Comparison of ENCODE assay signal across 8 mouse cellular contexts in genomic region chr2:130577632-130578031, GRCm38 (mm10). TPM values are rescaled to one million over a fixed set of nuclear protein-coding genes. Genes with fewer than 3 reads are reported as not detected.
A peak's percentile ranks its signal among the peaks of the same experiment; 100 is the strongest.
DNase-seq lines count a peak whose midpoint lies in the region; ATAC-seq lines count a peak whose summit lies in the region.

No protein-coding gene starts in this region.

- intact Hi-C loops in gastrocnemius, postnatal 14 days (cut with DNase I; ENCODE audit: low total_unique reads), result no loop called here
- intact Hi-C loops in heart, postnatal 36 days (cut with DNase I), result no loop called here

- no peak for ATAC-seq in limb, embryonic 13.5 days (ENCODE audit: low FRiP score, low read depth)
- ATAC-seq in midbrain, embryonic 15.5 days (replicated peaks), result 0 out of 2 replicates have a peak, but pooled peaks have one; percentile 7

- DNase-seq in gastrocnemius, postnatal 25 days, result peak; percentile 36
- DNase-seq in gastrocnemius, postnatal 14 days, result no peak
- peak; percentile 64 for DNase-seq in c-Kit-positive CD71-positive TER-119-negative erythroid progenitor cells, embryonic 14.5 days (ENCODE audit: low read depth)
- peak; percentile 34 to 51 for DNase-seq in heart, postnatal 36 days
- DNase-seq in thymus, postnatal 10 days (ENCODE audit: low spot score in 2 of 2), result peak; percentile 21 to 23
- no peak for DNase-seq in layer of hippocampus, postnatal 10 days (ENCODE audit: low spot score in 2 of 2)

- peak overlapping the region; percentile 1; the same call in 1 of the 2 replicates for H3K9ac ChIP-seq in limb, embryonic 13.5 days
- no peak overlapping the region for H3K9ac ChIP-seq in midbrain, embryonic 15.5 days

- H3K27ac ChIP-seq in limb, embryonic 13.5 days, result no peak overlapping the region
- no peak overlapping the region for H3K27ac ChIP-seq in midbrain, embryonic 15.5 days

- H3K36me3 ChIP-seq in limb, embryonic 13.5 days, result no peaks in the 10 kb centered on the region
- H3K36me3 ChIP-seq in midbrain, embryonic 15.5 days (replicated peaks), result no peaks in the 10 kb centered on the region

- H3K27me3 ChIP-seq in limb, embryonic 13.5 days, result peaks cover 93% of the 10 kb centered on the region
- peaks cover 84% of the 10 kb centered on the region for H3K27me3 ChIP-seq in midbrain, embryonic 15.5 days (replicated peaks)

- H3K4me2 ChIP-seq in limb, embryonic 13.5 days (replicated peaks), result peak overlapping the region; percentile 27
- H3K4me2 ChIP-seq in midbrain, embryonic 15.5 days, result no peak overlapping the region

- H3K9me3 ChIP-seq in limb, embryonic 13.5 days, result no peaks in the 10 kb centered on the region
- no peaks in the 10 kb centered on the region for H3K9me3 ChIP-seq in midbrain, embryonic 15.5 days

- peaks cover 26% of the 10 kb centered on the region for H3K4me1 ChIP-seq in limb, embryonic 13.5 days
- H3K4me1 ChIP-seq in midbrain, embryonic 15.5 days, result peaks cover 17% of the 10 kb centered on the region; the same call in 1 of the 2 replicates

- 0 out of 2 replicates have a peak overlapping the region, but pooled peaks have one; percentile 42 for H3K4me3 ChIP-seq in limb, embryonic 13.5 days
- no peak overlapping the region for H3K4me3 ChIP-seq in midbrain, embryonic 15.5 days

- 3% methylated on average over 12 of the region's 12 CpGs for WGBS in limb, embryonic 13.5 days
- WGBS in midbrain, embryonic 15.5 days, result 5% methylated on average over 12 of the region's 12 CpGs

RNA-seq across cellular contexts. Expression of gene Oxt, which starts 1.7 kb away (rescaled TPM):
- total RNA-seq in gastrocnemius, postnatal 25 days (2021), result not detected
- not detected for total RNA-seq in gastrocnemius, postnatal 14 days (2021)
- not detected for total RNA-seq in heart, postnatal 36 days (2021)
- not detected in 2 replicates for polyA plus RNA-seq in limb, embryonic 13.5 days (2015; fragmentation: Nextera tagmentation; extraction: Ambion mirVana)
- polyA plus RNA-seq in midbrain, embryonic 15.5 days (2015; fragmentation: Nextera tagmentation; extraction: Ambion mirVana), result 0.38 and 0.86 TPM in 2 replicates
- not detected for total RNA-seq in layer of hippocampus, postnatal 10 days (2021)

RNA-seq across cellular contexts. Expression of gene Avp, which starts 4.7 kb away (rescaled TPM):
- total RNA-seq in gastrocnemius, postnatal 25 days (2021), result not detected
- total RNA-seq in gastrocnemius, postnatal 14 days (2021), result not detected
- 1 to 10 TPM in 1 of 2 experiments, under 1 TPM in 1; 0.68 to 4.8 TPM for total RNA-seq in heart, postnatal 36 days (2021)
- not detected in 2 replicates for polyA plus RNA-seq in limb, embryonic 13.5 days (2015; fragmentation: Nextera tagmentation; extraction: Ambion mirVana)
- 54.5 and 81.6 TPM in 2 replicates for polyA plus RNA-seq in midbrain, embryonic 15.5 days (2015; fragmentation: Nextera tagmentation; extraction: Ambion mirVana)
- total RNA-seq in layer of hippocampus, postnatal 10 days (2021), result not detected

RNA-seq across cellular contexts. Expression of gene Mrps26, which starts 14.1 kb away (rescaled TPM):
- total RNA-seq in gastrocnemius, postnatal 25 days (2021), result 10 to 100 TPM; 44.9 to 45.0 TPM
- total RNA-seq in gastrocnemius, postnatal 14 days (2021), result 10 to 100 TPM; 41.6 to 47.5 TPM
- 10 to 100 TPM; 66.1 to 70.0 TPM for total RNA-seq in heart, postnatal 36 days (2021)
- polyA plus RNA-seq in limb, embryonic 13.5 days (2015; fragmentation: Nextera tagmentation; extraction: Ambion mirVana), result 80.3 and 85.4 TPM in 2 replicates
- 97.0 and 105 TPM in 2 replicates for polyA plus RNA-seq in midbrain, embryonic 15.5 days (2015; fragmentation: Nextera tagmentation; extraction: Ambion mirVana)
- 10 to 100 TPM; 73.6 to 81.5 TPM for total RNA-seq in layer of hippocampus, postnatal 10 days (2021)

RNA-seq across cellular contexts. Expression of gene Fastkd5, which starts 52.2 kb away (rescaled TPM):
- total RNA-seq in gastrocnemius, postnatal 25 days (2021), result 1 to 10 TPM; 5.0 to 6.4 TPM
- 1 to 10 TPM; 5.4 to 6.1 TPM for total RNA-seq in gastrocnemius, postnatal 14 days (2021)
- 1 to 10 TPM; 7.1 to 8.0 TPM for total RNA-seq in heart, postnatal 36 days (2021)
- 14.5 and 16.0 TPM in 2 replicates for polyA plus RNA-seq in limb, embryonic 13.5 days (2015; fragmentation: Nextera tagmentation; extraction: Ambion mirVana)
- 10.9 and 11.2 TPM in 2 replicates for polyA plus RNA-seq in midbrain, embryonic 15.5 days (2015; fragmentation: Nextera tagmentation; extraction: Ambion mirVana)
- 1 to 10 TPM; 8.1 to 8.7 TPM for total RNA-seq in layer of hippocampus, postnatal 10 days (2021)

RNA-seq across cellular contexts. Expression of gene Ubox5, which starts 52.2 kb away (rescaled TPM):
- total RNA-seq in gastrocnemius, postnatal 25 days (2021), result 1 to 10 TPM; 3.3 to 3.8 TPM
- 1 to 10 TPM; 3.8 to 5.2 TPM for total RNA-seq in gastrocnemius, postnatal 14 days (2021)
- total RNA-seq in heart, postnatal 36 days (2021), result 1 to 10 TPM; 3.7 to 4.1 TPM
- polyA plus RNA-seq in limb, embryonic 13.5 days (2015; fragmentation: Nextera tagmentation; extraction: Ambion mirVana), result 15.0 and 16.2 TPM in 2 replicates
- polyA plus RNA-seq in midbrain, embryonic 15.5 days (2015; fragmentation: Nextera tagmentation; extraction: Ambion mirVana), result 10.0 and 11.6 TPM in 2 replicates
- 1 to 10 TPM; 7.4 to 8.2 TPM for total RNA-seq in layer of hippocampus, postnatal 10 days (2021)

Comparison
In these comparisons a context has a peak if more than half of its experiments do, and no peak if none do; other contexts are left out.
1. DNase-seq: peak in gastrocnemius, postnatal 25 days (single experiment), c-Kit-positive CD71-positive TER-119-negative erythroid progenitor cells, embryonic 14.5 days (single experiment), heart, postnatal 36 days (2 of 2) and thymus, postnatal 10 days (2 of 2); none in gastrocnemius, postnatal 14 days (single experiment) and layer of hippocampus, postnatal 10 days (0 of 2).